Mouse (Mus musculus) heart, embryonic 15.5 days (tissue): ENCODE results near the gene Adprhl2. TPM values are rescaled to one million over a fixed set of nuclear protein-coding genes. Genes with fewer than 3 reads are reported as not detected.
A peak's percentile ranks its signal among the peaks of the same experiment; 100 is the strongest.

ENCODE experiments used
- ATAC-seq: fragments of 200-750 bp; cut with Nextera tagmentation; replicated peaks from 2 replicates; pipeline ENCODE4 v1.8.0; 2017; ENCODE audit warnings: low read depth, moderate TSS enrichment; ENCODE audit not compliant: insufficient number of reproducible peaks, insufficient read depth, low FRiP score
- H3K27ac ChIP-seq: fragments of 300-500 bp; sonication (generic); 2 replicates; pipeline ENCODE4 v1.5.1; 2015; ENCODE audit warnings: mild to moderate bottlenecking, inconsistent platforms
- H3K27me3 ChIP-seq: fragments of 300-500 bp; sonication (generic); 2 replicates; pipeline ENCODE4 v1.6.1; 2015; ENCODE audit warnings: inconsistent platforms
- H3K36me3 ChIP-seq: fragments of 300-500 bp; sonication (generic); 2 replicates; pipeline ENCODE4 v1.6.1; 2015; ENCODE audit warnings: mild to moderate bottlenecking, inconsistent platforms
- H3K4me1 ChIP-seq: fragments of 300-500 bp; sonication (generic); replicated peaks from 2 replicates; pipeline ENCODE4 v1.6.1; 2015; ENCODE audit warnings: inconsistent platforms
- H3K4me2 ChIP-seq: fragments of 300-500 bp; sonication (generic); 2 replicates; pipeline ENCODE4 v1.6.1; 2015; ENCODE audit warnings: inconsistent platforms, mild to moderate bottlenecking, moderate library complexity
- H3K4me3 ChIP-seq: fragments of 300-500 bp; sonication (generic); 2 replicates; pipeline ENCODE4 v1.5.1; 2015; ENCODE audit warnings: mild to moderate bottlenecking, inconsistent platforms
- H3K9ac ChIP-seq: fragments of 300-500 bp; sonication (generic); 2 replicates; pipeline ENCODE4 v1.6.1; 2015; ENCODE audit warnings: mild to moderate bottlenecking, inconsistent platforms
- H3K9me3 ChIP-seq: fragments of 300-500 bp; sonication (generic); replicated peaks from 2 replicates; pipeline ENCODE4 v1.6.1; 2016; ENCODE audit warnings: inconsistent platforms
- WGBS: fragments of 180-500 bp; shearing (Covaris S2); methylation state at CpG from one replicate; pipeline ENCODE4 v1.1.7; 2015; ENCODE audit warnings: mixed read lengths; 5-methylcytosine and 5-hydroxymethylcytosine counted together
- polyA plus RNA-seq: library from polyadenylated mRNA; unstranded; fragments of >200 nt; fragmentation: Nextera tagmentation; extraction: Ambion mirVana; gene quantifications from 2 replicates; pipeline ENCODE4 v1.2.1, GENCODE M21; 2015

Adprhl2 gene
- polyA plus RNA-seq: 30.4 and 44.9 TPM in 2 replicates

GRCm38 (mm10) chr4:126321111-126321853 is at the start of gene Adprhl2:
Adprhl2 (minus strand) TSS chr4:126321703.
- peaks cover 29% of the 10 kb centered on the region for H3K27me3 ChIP-seq
- H3K27ac ChIP-seq: peak within 1 kb of the TSS; percentile 83
- ATAC-seq: peak; percentile 84
- H3K9me3 ChIP-seq: no peaks in the 10 kb centered on the region
- H3K4me3 ChIP-seq: peak within 1 kb of the TSS; percentile 98
- H3K4me2 ChIP-seq: peak within 1 kb of the TSS; percentile 91
- peak within 1 kb of the TSS; percentile 92 for H3K9ac ChIP-seq
- WGBS: under 1% methylated on average over 80 of the region's 80 CpGs
- peaks cover 32% of the 10 kb centered on the region for H3K4me1 ChIP-seq
- peaks cover 20% of the 10 kb centered on the region for H3K36me3 ChIP-seq

DNA sequence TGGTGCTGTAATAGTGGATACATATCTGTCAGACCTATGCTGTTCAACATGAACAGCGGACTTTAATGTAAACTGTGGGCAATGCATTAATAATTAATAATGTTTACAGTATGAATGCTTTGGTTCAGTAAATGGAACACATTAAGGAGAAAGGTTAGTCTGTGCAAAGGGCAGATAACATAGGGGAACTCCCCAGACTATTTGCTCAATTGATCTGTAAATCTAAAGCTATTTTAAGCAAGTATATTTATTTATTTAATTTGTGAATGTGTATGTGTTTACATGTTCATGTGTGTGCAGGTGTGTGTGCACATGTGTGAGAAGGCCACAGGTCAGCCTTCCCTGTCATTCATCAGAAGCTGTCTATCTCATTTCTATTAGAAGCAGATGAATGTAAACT is 38.6 kb upstream of the Adprhl2 start:
- H3K9me3 ChIP-seq: no peaks in the 10 kb centered on the region
- H3K4me2 ChIP-seq: no peak overlapping the region
- 90% methylated on average over 1 of the region's 1 CpGs for WGBS
- H3K9ac ChIP-seq: no peak overlapping the region
- peaks cover 35% of the 10 kb centered on the region for H3K36me3 ChIP-seq
- H3K4me3 ChIP-seq: no peak overlapping the region
- no peak overlapping the region for H3K27ac ChIP-seq
- no peak for ATAC-seq
- no peaks in the 10 kb centered on the region for H3K27me3 ChIP-seq
- no peaks in the 10 kb centered on the region for H3K4me1 ChIP-seq

DNA sequence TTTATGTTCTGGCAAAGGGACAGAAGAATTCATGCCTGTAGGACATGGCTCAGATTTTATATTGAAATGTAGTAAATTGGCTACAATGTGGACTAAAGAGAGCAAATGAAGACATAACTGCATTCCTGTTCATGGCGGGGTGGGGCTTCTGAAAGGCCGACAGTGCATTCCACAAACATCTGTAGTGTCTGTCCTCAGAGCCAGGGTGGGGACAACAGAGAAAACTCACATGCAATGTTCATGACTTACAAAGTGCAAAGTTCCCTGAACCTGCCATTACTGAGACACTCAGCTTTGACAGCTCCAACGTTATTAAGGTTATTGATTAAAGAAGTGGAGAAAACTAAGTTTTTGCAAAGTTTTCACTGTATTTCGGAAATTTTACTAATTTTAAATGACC is 21.9 kb upstream of the Adprhl2 start:
- Histone ChIP-seq H3K4me2 (no peak overlapping the region), H3K9ac (no peak overlapping the region), H3K36me3 (peaks cover 25% of the 10 kb centered on the region), H3K27me3 (no peaks in the 10 kb centered on the region), H3K27ac (no peak overlapping the region), H3K4me1 (no peaks in the 10 kb centered on the region), H3K4me3 (no peak overlapping the region), H3K9me3 (no peaks in the 10 kb centered on the region)
- ATAC-seq: no peak
- WGBS: 69% methylated on average over 4 of the region's 4 CpGs

GRCm38 (mm10) chr4:126339461-126339860 is 18.0 kb upstream of the Adprhl2 start:
- Histone ChIP-seq H3K4me1 (no peaks in the 10 kb centered on the region), H3K27me3 (no peaks in the 10 kb centered on the region), H3K36me3 (peaks cover 4% of the 10 kb centered on the region; the same call in 1 of the 2 replicates), H3K9ac (no peak overlapping the region), H3K4me3 (no peak overlapping the region), H3K27ac (no peak overlapping the region), H3K9me3 (no peaks in the 10 kb centered on the region), H3K4me2 (no peak overlapping the region)
- 57% methylated on average over 4 of the region's 4 CpGs for WGBS
- ATAC-seq: no peak

- H3K27me3 ChIP-seq: no peaks in the 10 kb centered on the region
- no peak overlapping the region for H3K4me2 ChIP-seq
- no peak overlapping the region for H3K4me3 ChIP-seq
- ATAC-seq: no peak
- WGBS: 43% methylated on average over 3 of the region's 3 CpGs
- H3K9ac ChIP-seq: no peak overlapping the region
- H3K36me3 ChIP-seq: no peaks in the 10 kb centered on the region
- H3K27ac ChIP-seq: no peak overlapping the region
- no peaks in the 10 kb centered on the region for H3K9me3 ChIP-seq
- no peaks in the 10 kb centered on the region for H3K4me1 ChIP-seq
These were observed 10.9 kb upstream of the Adprhl2 start for GRCm38 (mm10) chr4:126332358-126332757.

- Histone ChIP-seq H3K27ac (no peak overlapping the region), H3K4me1 (no peaks in the 10 kb centered on the region), H3K36me3 (no peaks in the 10 kb centered on the region), H3K9me3 (no peaks in the 10 kb centered on the region), H3K27me3 (no peaks in the 10 kb centered on the region), H3K4me3 (no peak overlapping the region), H3K4me2 (no peak overlapping the region), H3K9ac (no peak overlapping the region)
- WGBS: 67% methylated on average over 1 of the region's 1 CpGs
- ATAC-seq: no peak
These were observed 10.2 kb upstream of the Adprhl2 start for GRCm38 (mm10) chr4:126331751-126332150.

DNA sequence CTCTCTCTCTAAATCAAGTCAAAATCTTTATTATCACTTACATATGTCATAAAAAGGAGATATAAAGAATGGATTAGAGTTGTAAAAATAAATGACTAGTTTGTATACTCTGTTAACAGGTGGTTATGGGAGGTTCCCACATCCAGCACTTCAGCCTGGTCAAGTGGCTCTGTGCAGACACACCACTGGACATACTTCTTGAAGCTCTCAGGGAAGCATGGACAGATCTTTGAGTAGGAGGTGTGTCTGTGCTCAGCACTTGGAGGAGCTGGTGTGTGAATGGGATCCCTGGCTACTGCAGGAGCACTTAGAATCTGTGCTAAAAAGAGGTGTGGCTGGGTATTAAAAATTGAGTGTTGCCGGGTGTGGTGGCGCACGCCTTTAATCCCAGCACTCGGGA is 8.8 kb upstream of the Adprhl2 start:
- Histone ChIP-seq H3K4me3 (no peak overlapping the region), H3K36me3 (no peaks in the 10 kb centered on the region), H3K9me3 (no peaks in the 10 kb centered on the region), H3K4me1 (peaks cover 4% of the 10 kb centered on the region), H3K4me2 (no peak overlapping the region), H3K9ac (no peak overlapping the region), H3K27ac (no peak overlapping the region), H3K27me3 (peaks cover 6% of the 10 kb centered on the region)
- WGBS: 89% methylated on average over 4 of the region's 4 CpGs
- no peak for ATAC-seq

DNA sequence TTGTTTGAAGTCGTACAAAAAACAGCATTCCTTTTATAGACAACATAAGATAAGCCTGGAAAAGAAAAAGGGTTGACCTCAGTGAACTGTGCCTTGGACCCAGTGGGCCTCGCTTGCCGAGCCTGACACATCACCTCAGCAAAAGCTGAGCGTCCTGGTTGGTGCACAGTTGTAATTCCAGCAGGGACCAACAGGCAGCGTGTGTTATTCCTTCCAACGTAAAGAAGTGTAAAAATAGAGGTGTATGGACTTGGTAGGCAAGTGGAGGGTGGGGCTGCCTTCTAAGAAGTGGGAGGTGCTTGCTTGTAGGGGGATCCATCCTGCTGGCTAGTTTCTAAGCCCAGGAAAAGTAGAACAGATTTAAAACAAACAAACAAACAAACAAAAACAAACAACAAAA is 4.5 kb upstream of the Adprhl2 start:
- Histone ChIP-seq H3K36me3 (no peaks in the 10 kb centered on the region), H3K9me3 (no peaks in the 10 kb centered on the region), H3K4me1 (peaks cover 18% of the 10 kb centered on the region), H3K4me3 (no peak overlapping the region), H3K27ac (no peak overlapping the region), H3K4me2 (no peak overlapping the region), H3K27me3 (peaks cover 29% of the 10 kb centered on the region), H3K9ac (no peak overlapping the region)
- WGBS: 19% methylated on average over 6 of the region's 6 CpGs
- ATAC-seq: no peak

- peak within 1 kb of the TSS; percentile 36; the same call in 1 of the 2 replicates for H3K9ac ChIP-seq
These were observed 3.9 kb upstream of the Adprhl2 start, which contains the start of gene Tekt2 for GRCm38 (mm10) chr4:126325281-126325861. Tekt2 (minus strand) TSS chr4:126325688.

GRCm38 (mm10) chr4:126324861-126325260 is 3.4 kb upstream of the Adprhl2 start:
- H3K9me3 ChIP-seq: no peaks in the 10 kb centered on the region
- H3K27me3 ChIP-seq: peaks cover 29% of the 10 kb centered on the region
- 30% methylated on average over 13 of the region's 13 CpGs for WGBS
- H3K4me3 ChIP-seq: peak overlapping the region; percentile 24; the same call in 1 of the 2 replicates
- ATAC-seq: no peak
- H3K4me2 ChIP-seq: peak overlapping the region; percentile 53
- H3K36me3 ChIP-seq: no peaks in the 10 kb centered on the region
- H3K4me1 ChIP-seq: peaks cover 27% of the 10 kb centered on the region
- no peak overlapping the region for H3K27ac ChIP-seq
- no peak overlapping the region for H3K9ac ChIP-seq

More at GRCm38 (mm10) chr4:126325281-126325861, 3.9 kb upstream of the Adprhl2 start, which contains the start of gene Tekt2:
- H3K27ac ChIP-seq: no peak within 1 kb of the TSS
- peak within 1 kb of the TSS; percentile 24; the same call in 1 of the 2 replicates for H3K4me3 ChIP-seq
- H3K4me2 ChIP-seq: peak within 1 kb of the TSS; percentile 53
- peaks cover 29% of the 10 kb centered on the region for H3K27me3 ChIP-seq
- H3K9me3 ChIP-seq: no peaks in the 10 kb centered on the region
- H3K36me3 ChIP-seq: no peaks in the 10 kb centered on the region
- peaks cover 24% of the 10 kb centered on the region for H3K4me1 ChIP-seq
- 15% methylated on average over 23 of the region's 23 CpGs for whole genome bisulfite sequencing
- no peak for ATAC-seq

GRCm38 (mm10) chr4:126322646-126323045 is 1.1 kb upstream of the Adprhl2 start:
- H3K36me3 ChIP-seq: peaks cover 7% of the 10 kb centered on the region
- peaks cover 29% of the 10 kb centered on the region for H3K27me3 ChIP-seq
- H3K27ac ChIP-seq: no peak overlapping the region
- no peak overlapping the region for H3K9ac ChIP-seq
- WGBS: 90% methylated on average over 13 of the region's 13 CpGs
- H3K4me2 ChIP-seq: no peak overlapping the region
- H3K9me3 ChIP-seq: no peaks in the 10 kb centered on the region
- ATAC-seq: no peak
- H3K4me1 ChIP-seq: peaks cover 30% of the 10 kb centered on the region
- no peak overlapping the region for H3K4me3 ChIP-seq
